Mouse (Mus musculus): ENCODE data around the gene Mecp2. TPM values are rescaled to one million over a fixed set of nuclear protein-coding genes. Genes with fewer than 3 reads are reported as not detected.
A peak's percentile ranks its signal among the peaks of the same experiment; 100 is the strongest.
"Not testable (repeated sequence)": the region's sequence is repeated elsewhere in the genome, so short reads cannot be mapped to it uniquely, and the experiment has no call there.

Gene Mecp2
- total RNA-seq (2021) (10 to 100 TPM; 27.0 to 32.6 TPM), polyA plus RNA-seq (2012; rRNA removed) (6.2 and 9.6 TPM in 2 replicates)
- long read RNA-seq, full-length matches to known transcripts, result 17 of 25 reads
- long read RNA-seq, partial matches to known transcripts, result 0 of 25 reads
- long read RNA-seq, other reads (novel, unspliced or antisense), result 8 of 25 reads

GRCm38 (mm10) chrX:74135263-74135662 is at the start of gene Mecp2:
TSS of gene Mecp2 (minus strand) at chrX:74135363.
- H3K79me2 ChIP-seq (replicated peaks; ENCODE audit: control insufficient read depth, insufficient read depth, low read length); H3K9ac ChIP-seq (ENCODE audit: low read depth, low read length); H3K27ac ChIP-seq; DNase-seq; H3K36me3 ChIP-seq (ENCODE audit: control insufficient read depth, insufficient read depth, low read length); H3K4me1 ChIP-seq (ENCODE audit: control insufficient read depth, insufficient read depth, low read length); H3K27me3 ChIP-seq (ENCODE audit: control insufficient read depth, insufficient read depth, low read length); H3K4me3 ChIP-seq; intact Hi-C loops (cut with DNase I): not testable (repeated sequence)
- 24% methylated on average over 1 of the region's 1 CpGs for WGBS

GRCm38 (mm10) chrX:74176959-74177358 is 41.8 kb upstream of the Mecp2 start, which contains the start of gene Tktl1:
TSS of gene Tktl1 (plus strand) at chrX:74177259.
- no peak for DNase-seq
- H3K4me1 ChIP-seq (ENCODE audit: control insufficient read depth, insufficient read depth, low read length), result no peaks in the 10 kb centered on the region
- H3K79me2 ChIP-seq (replicated peaks; ENCODE audit: control insufficient read depth, insufficient read depth, low read length), result no peaks in the 10 kb centered on the region
- WGBS, result 88% methylated on average over 17 of the region's 17 CpGs
- H3K36me3 ChIP-seq (ENCODE audit: control insufficient read depth, insufficient read depth, low read length), result no peaks in the 10 kb centered on the region
- H3K9ac ChIP-seq (ENCODE audit: low read depth, low read length), result no peak within 1 kb of the TSS
- no peak for TF ChIP-seq EP300 (IDR thresholded peaks at IDR 0.05; ENCODE audit: insufficient read depth, low read depth, low read length)
- TF ChIP-seq POLR2A (IDR thresholded peaks at IDR 0.05; ENCODE audit: insufficient read depth, low read depth, low read length), result no peak
- TF ChIP-seq CTCF (IDR thresholded peaks at IDR 0.05), result no peak
- no peak within 1 kb of the TSS for H3K27ac ChIP-seq
- H3K27me3 ChIP-seq (ENCODE audit: control insufficient read depth, insufficient read depth, low read length), result no peaks in the 10 kb centered on the region
- intact Hi-C loops (cut with DNase I), result no loop called here
- no peak within 1 kb of the TSS for H3K4me3 ChIP-seq

GRCm38 (mm10) chrX:74167738-74168137 is 32.6 kb upstream of the Mecp2 start, which contains the start of gene Tex28:
TSS of gene Tex28 (minus strand) at chrX:74167838.
- WGBS, result 88% methylated on average over 1 of the region's 1 CpGs
- TF ChIP-seq POLR2A (IDR thresholded peaks at IDR 0.05; ENCODE audit: insufficient read depth, low read depth, low read length), result no peak
- TF ChIP-seq EP300 (IDR thresholded peaks at IDR 0.05; ENCODE audit: insufficient read depth, low read depth, low read length), result no peak
- TF ChIP-seq CTCF (IDR thresholded peaks at IDR 0.05), result no peak
- no peak for DNase-seq
- H3K27me3 ChIP-seq (ENCODE audit: control insufficient read depth, insufficient read depth, low read length), result no peaks in the 10 kb centered on the region
- no peaks in the 10 kb centered on the region for H3K36me3 ChIP-seq (ENCODE audit: control insufficient read depth, insufficient read depth, low read length)
- no peaks in the 10 kb centered on the region for H3K79me2 ChIP-seq (replicated peaks; ENCODE audit: control insufficient read depth, insufficient read depth, low read length)
- H3K9ac ChIP-seq (ENCODE audit: low read depth, low read length), result no peak within 1 kb of the TSS
- no peaks in the 10 kb centered on the region for H3K4me1 ChIP-seq (ENCODE audit: control insufficient read depth, insufficient read depth, low read length)
- H3K4me3 ChIP-seq, result no peak within 1 kb of the TSS
- intact Hi-C loops (cut with DNase I), result no loop called here
- no peak within 1 kb of the TSS for H3K27ac ChIP-seq

GRCm38 (mm10) chrX:74127164-74127563 is 8.0 kb downstream of the Mecp2 start, which contains the start of gene Opn1mw:
TSS of gene Opn1mw (plus strand) at chrX:74127464.
- no peaks in the 10 kb centered on the region for H3K36me3 ChIP-seq (ENCODE audit: control insufficient read depth, insufficient read depth, low read length)
- H3K4me1 ChIP-seq (ENCODE audit: control insufficient read depth, insufficient read depth, low read length), result no peaks in the 10 kb centered on the region
- no peak for DNase-seq
- no peak within 1 kb of the TSS for H3K9ac ChIP-seq (ENCODE audit: low read depth, low read length)
- no peaks in the 10 kb centered on the region for H3K27me3 ChIP-seq (ENCODE audit: control insufficient read depth, insufficient read depth, low read length)
- H3K79me2 ChIP-seq (replicated peaks; ENCODE audit: control insufficient read depth, insufficient read depth, low read length), result no peaks in the 10 kb centered on the region
- no peak within 1 kb of the TSS for H3K4me3 ChIP-seq
- TF ChIP-seq POLR2A (IDR thresholded peaks at IDR 0.05; ENCODE audit: insufficient read depth, low read depth, low read length), result no peak
- no peak for TF ChIP-seq EP300 (IDR thresholded peaks at IDR 0.05; ENCODE audit: insufficient read depth, low read depth, low read length)
- H3K27ac ChIP-seq, result no peak within 1 kb of the TSS
- intact Hi-C loops (cut with DNase I), result no loop called here

- no peak overlapping the region for H3K27ac ChIP-seq
- intact Hi-C loops (cut with DNase I), result no loop called here
- no peaks in the 10 kb centered on the region for H3K79me2 ChIP-seq (replicated peaks; ENCODE audit: control insufficient read depth, insufficient read depth, low read length)
- H3K9ac ChIP-seq (ENCODE audit: low read depth, low read length), result no peak overlapping the region
- WGBS, result 56% methylated on average over 2 of the region's 2 CpGs
- peak; percentile 56 for TF ChIP-seq CTCF (IDR thresholded peaks at IDR 0.05)
- no peak for TF ChIP-seq POLR2A (IDR thresholded peaks at IDR 0.05; ENCODE audit: insufficient read depth, low read depth, low read length)
- TF ChIP-seq EP300 (IDR thresholded peaks at IDR 0.05; ENCODE audit: insufficient read depth, low read depth, low read length), result no peak
- DNase-seq, result no peak
- no peaks in the 10 kb centered on the region for H3K36me3 ChIP-seq (ENCODE audit: control insufficient read depth, insufficient read depth, low read length)
- no peak overlapping the region for H3K4me3 ChIP-seq
- H3K27me3 ChIP-seq (ENCODE audit: control insufficient read depth, insufficient read depth, low read length), result no peaks in the 10 kb centered on the region
- no peaks in the 10 kb centered on the region for H3K4me1 ChIP-seq (ENCODE audit: control insufficient read depth, insufficient read depth, low read length)
Observed at GRCm38 (mm10) chrX:74124975-74125374, 10.2 kb downstream of the Mecp2 start.

GRCm38 (mm10) chrX:74115511-74115910 is 19.7 kb downstream of the Mecp2 start:
- peak overlapping the region; percentile 57 for H3K27ac ChIP-seq
- peak; percentile 64 to 70 for DNase-seq
- H3K4me1 ChIP-seq (ENCODE audit: control insufficient read depth, insufficient read depth, low read length), result no peaks in the 10 kb centered on the region
- intact Hi-C loops (cut with DNase I), result loop anchor here (2.0 to 5.0 kb wide), 3 partner anchors 93 to 297 kb away; partner anchors contain the start of gene Irak1
- H3K4me3 ChIP-seq, result peak overlapping the region; percentile 43
- TF ChIP-seq CTCF (IDR thresholded peaks at IDR 0.05) (peak; percentile 66), EP300 (IDR thresholded peaks at IDR 0.05; ENCODE audit: insufficient read depth, low read depth, low read length) (0 out of 2 replicates have a peak, but pooled peaks have one; percentile 46), POLR2A (IDR thresholded peaks at IDR 0.05; ENCODE audit: insufficient read depth, low read depth, low read length) (0 out of 2 replicates have a peak, but pooled peaks have one; percentile 15)
- peak overlapping the region; percentile 47 for H3K9ac ChIP-seq (ENCODE audit: low read depth, low read length)
- no peaks in the 10 kb centered on the region for H3K27me3 ChIP-seq (ENCODE audit: control insufficient read depth, insufficient read depth, low read length)
- WGBS, result 18% methylated on average over 10 of the region's 10 CpGs
- H3K79me2 ChIP-seq (replicated peaks; ENCODE audit: control insufficient read depth, insufficient read depth, low read length), result no peaks in the 10 kb centered on the region
- H3K36me3 ChIP-seq (ENCODE audit: control insufficient read depth, insufficient read depth, low read length), result no peaks in the 10 kb centered on the region
